Mouse (Mus musculus) midbrain, embryonic 14.5 days (tissue): ENCODE results near the gene E130114P18Rik. TPM values are rescaled to one million over a fixed set of nuclear protein-coding genes. Genes with fewer than 3 reads are reported as not detected.

Source experiments
- ATAC-seq: fragments of 200-750 bp; cut with Nextera tagmentation; 2 replicates; pipeline ENCODE4 v1.8.0; 2017; ENCODE audit warnings: moderate number of reproducible peaks, moderate library complexity; ENCODE audit not compliant: low FRiP score, low TSS enrichment
- DNase-seq: peaks from one replicate; pipeline ENCODE4 v3.0.0-alpha.2; 2015
- H3K27ac ChIP-seq: fragments of 300-500 bp; sonication (generic); replicated peaks from 2 replicates; pipeline ENCODE4 v1.5.1; 2014; ENCODE audit warnings: mild to moderate bottlenecking, low read depth, low read length, moderate library complexity
- H3K27me3 ChIP-seq: fragments of 300-500 bp; sonication (generic); 2 replicates; pipeline ENCODE4 v1.6.1; 2014; ENCODE audit warnings: low read length, control low read depth, mixed read lengths; ENCODE audit not compliant: control insufficient read depth, insufficient read depth
- H3K36me3 ChIP-seq: fragments of 300-500 bp; sonication (generic); 2 replicates; pipeline ENCODE4 v1.6.1; 2014; ENCODE audit warnings: low read length, control low read depth; ENCODE audit not compliant: control insufficient read depth, insufficient read depth
- H3K4me1 ChIP-seq: fragments of 300-500 bp; sonication (generic); 2 replicates; pipeline ENCODE4 v1.6.1; 2014; ENCODE audit warnings: mild to moderate bottlenecking, antibody characterized with exemption, low read length, control low read depth; ENCODE audit not compliant: control insufficient read depth, insufficient read depth
- H3K4me2 ChIP-seq: fragments of 300-500 bp; sonication (generic); 2 replicates; pipeline ENCODE4 v1.6.1; 2014; ENCODE audit warnings: mild to moderate bottlenecking, low read length, moderate library complexity
- H3K4me3 ChIP-seq: fragments of 300-500 bp; sonication (generic); replicated peaks from 2 replicates; pipeline ENCODE4 v1.5.1; 2014; ENCODE audit warnings: low read depth, low read length
- H3K9ac ChIP-seq: fragments of 300-500 bp; sonication (generic); replicated peaks from 2 replicates; pipeline ENCODE4 v1.6.1; 2014; ENCODE audit warnings: mild to moderate bottlenecking, low read length, moderate library complexity
- H3K9me3 ChIP-seq: fragments of 300-500 bp; sonication (generic); 2 replicates; pipeline ENCODE4 v1.6.1; 2016; ENCODE audit warnings: low read length, control low read depth, mixed read lengths; ENCODE audit not compliant: control insufficient read depth
- WGBS: fragments of 180-500 bp; shearing (Covaris S2); extraction: QIAGEN DNeasy Blood & Tissue Kit; methylation state at CpG from one replicate; pipeline ENCODE4 v1.1.7; 2014; 5-methylcytosine and 5-hydroxymethylcytosine counted together
- polyA plus RNA-seq: library from polyadenylated mRNA; unstranded; fragments of >200 nt; fragmentation: Nextera tagmentation; extraction: Ambion mirVana; gene quantifications from 2 replicates; pipeline ENCODE4 v1.2.1, GENCODE M21; 2014

E130114P18Rik gene
- polyA plus RNA-seq, 1 experiment from 2014 or later: 22.4 TPM

DNA sequence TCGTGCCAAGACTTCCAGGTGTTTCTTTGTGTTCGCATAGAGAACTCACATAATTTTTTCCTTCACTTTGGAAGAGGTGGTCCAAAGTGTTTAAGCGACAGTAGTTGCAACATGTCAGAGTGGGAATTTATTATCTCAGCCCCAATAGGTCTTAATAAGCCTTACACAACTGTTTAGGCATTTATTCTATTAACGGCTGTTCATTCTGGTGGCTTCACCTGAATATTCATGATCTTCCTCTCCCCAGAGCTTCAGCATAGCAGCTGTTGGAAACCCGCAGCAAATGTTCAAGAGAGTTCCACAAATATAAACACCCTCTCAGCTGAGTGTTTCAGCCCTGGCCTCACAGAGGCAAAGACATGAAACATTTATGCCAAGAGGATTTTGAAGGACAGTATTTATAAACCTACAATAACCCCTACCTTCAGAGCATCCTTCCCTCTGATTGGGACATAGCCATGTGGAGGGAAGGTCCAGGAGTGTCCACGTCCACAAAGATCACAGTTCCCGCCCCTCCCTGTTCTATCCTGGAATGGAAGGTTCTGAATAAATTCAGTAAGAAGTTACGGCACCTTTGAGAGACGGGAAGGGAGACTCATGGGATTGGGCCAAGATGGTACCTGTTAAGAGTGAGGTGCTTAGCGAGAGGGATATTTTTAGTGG is 116.1 kb downstream of the E130114P18Rik start:
- 66% methylated on average over 10 of the region's 10 CpGs for WGBS
- DNase-seq (peak; percentile 60), ATAC-seq (0 out of 2 replicates have a peak, but pooled peaks have one; percentile 25)
- Histone ChIP-seq H3K36me3 (no peaks in the 10 kb centered on the region), H3K4me1 (no peaks in the 10 kb centered on the region), H3K9ac (no peak overlapping the region), H3K27ac (no peak overlapping the region), H3K9me3 (no peaks in the 10 kb centered on the region), H3K27me3 (no peaks in the 10 kb centered on the region), H3K4me3 (no peak overlapping the region), H3K4me2 (no peak overlapping the region)

DNA sequence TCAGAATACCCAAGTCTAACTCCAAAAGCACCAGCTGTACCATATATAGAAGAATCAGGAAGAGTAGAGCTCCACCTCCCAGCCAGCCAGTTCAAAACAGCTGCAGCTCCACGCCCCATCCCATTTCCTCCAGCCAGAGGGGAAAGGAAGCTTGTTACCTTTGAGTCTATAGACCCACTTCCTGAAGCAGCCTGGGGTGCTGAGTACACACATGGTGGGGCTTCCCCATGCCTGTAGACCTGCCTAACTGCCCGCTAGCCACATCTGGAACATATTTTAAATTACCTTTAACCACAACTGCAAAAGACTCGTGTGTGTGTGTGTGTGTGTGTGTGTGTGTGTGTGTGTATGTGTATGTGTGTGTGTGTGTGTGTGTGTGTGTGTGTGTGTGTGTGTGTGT is 120.3 kb downstream of the E130114P18Rik start:
- DNase-seq (no peak), ATAC-seq (no peak)
- Histone ChIP-seq H3K4me3 (no peak overlapping the region), H3K27ac (no peak overlapping the region), H3K4me1 (no peaks in the 10 kb centered on the region), H3K36me3 (no peaks in the 10 kb centered on the region), H3K9ac (no peak overlapping the region), H3K4me2 (no peak overlapping the region), H3K27me3 (no peaks in the 10 kb centered on the region), H3K9me3 (no peaks in the 10 kb centered on the region)
- 95% methylated on average over 3 of the region's 3 CpGs for WGBS

DNA sequence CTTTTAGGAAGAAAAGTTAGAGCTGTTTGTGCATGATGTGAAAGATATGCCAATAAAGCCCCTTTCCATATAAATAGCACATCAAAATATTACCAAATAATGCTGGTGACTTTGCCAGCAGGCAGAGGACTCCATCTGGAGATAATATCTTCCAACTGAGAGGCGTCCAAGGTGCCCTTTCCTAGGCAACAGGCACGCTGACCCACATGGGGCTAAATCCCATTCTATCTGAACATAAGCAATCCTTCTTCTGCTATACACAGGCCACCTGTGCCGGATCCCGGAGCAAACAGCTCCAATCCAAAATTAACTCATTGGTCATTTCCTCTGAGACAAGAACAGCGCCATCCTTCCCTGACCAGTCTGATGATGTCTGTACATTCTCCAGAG is 128.3 kb downstream of the E130114P18Rik start:
- Histone ChIP-seq H3K4me1 (peaks cover 26% of the 10 kb centered on the region), H3K9me3 (no peaks in the 10 kb centered on the region), H3K36me3 (no peaks in the 10 kb centered on the region), H3K4me3 (no peak overlapping the region), H3K27me3 (no peaks in the 10 kb centered on the region), H3K9ac (no peak overlapping the region), H3K4me2 (peak overlapping the region; percentile 34; the same call in 1 of the 2 replicates), H3K27ac (peak overlapping the region; percentile 81)
- 47% methylated on average over 5 of the region's 5 CpGs for WGBS
- ATAC-seq: peak; percentile 62
- no peak for DNase-seq

DNA sequence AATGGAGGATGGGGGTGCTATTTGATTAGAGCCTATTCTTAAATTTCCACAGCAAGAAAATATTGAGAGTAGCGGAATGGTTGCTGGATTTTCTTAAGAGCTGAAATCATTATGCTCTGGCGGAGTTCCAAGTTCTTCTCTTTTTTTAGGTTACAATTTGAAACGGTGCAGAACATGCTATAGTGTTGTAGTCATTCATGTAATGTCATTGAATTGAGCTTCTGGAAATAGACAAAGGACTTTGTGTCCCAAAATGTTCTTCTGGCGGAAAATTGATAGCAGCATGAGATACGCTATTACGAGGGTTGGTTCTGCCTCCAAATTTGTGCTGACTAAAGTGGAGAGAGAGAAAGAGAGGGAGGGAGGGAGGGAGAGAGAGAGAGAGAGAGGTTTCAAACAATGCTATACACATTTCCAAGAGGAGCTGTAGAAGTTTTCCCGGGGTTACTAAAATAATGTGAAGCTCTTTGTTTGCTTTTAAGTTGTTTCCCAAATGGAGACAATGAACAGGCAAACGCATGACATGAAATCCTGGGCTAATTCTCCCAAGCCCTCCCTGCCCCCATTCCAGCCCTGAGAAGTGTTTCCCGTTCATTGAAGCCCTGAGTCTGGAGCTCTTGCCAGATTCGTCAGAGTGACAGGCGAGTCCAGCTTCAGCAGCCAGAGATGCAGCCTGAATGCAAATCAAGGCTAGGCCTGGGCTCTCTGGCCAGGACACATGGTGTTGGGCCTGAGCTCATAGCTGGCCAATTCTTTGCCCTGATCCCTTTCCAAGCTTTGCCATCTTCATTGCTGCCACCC is 128.9 kb downstream of the E130114P18Rik start:
- H3K4me3 ChIP-seq: no peak overlapping the region
- 6% methylated on average over 11 of the region's 11 CpGs for WGBS
- H3K9ac ChIP-seq: no peak overlapping the region

DNA sequence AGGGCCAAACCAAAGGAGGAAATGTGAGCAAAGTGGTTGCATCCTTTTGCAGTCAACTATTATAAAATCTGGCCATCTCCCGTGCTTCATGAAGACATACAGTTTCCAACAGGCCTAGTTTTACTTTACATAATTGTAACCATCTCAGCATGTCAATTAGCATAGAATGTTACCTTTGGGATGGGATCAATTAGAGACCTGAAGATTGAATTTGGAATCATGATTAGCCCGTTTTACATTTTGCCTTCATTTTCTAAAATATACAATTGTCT is 129.5 kb downstream of the E130114P18Rik start:
- DNase-seq (peak; percentile 35), ATAC-seq (no peak)
- Histone ChIP-seq H3K27me3 (no peaks in the 10 kb centered on the region), H3K9ac (no peak overlapping the region), H3K27ac (peak overlapping the region; percentile 66), H3K4me3 (no peak overlapping the region), H3K4me1 (peaks cover 26% of the 10 kb centered on the region), H3K4me2 (no peak overlapping the region), H3K36me3 (no peaks in the 10 kb centered on the region), H3K9me3 (no peaks in the 10 kb centered on the region)
- WGBS: 43% methylated on average over 2 of the region's 2 CpGs

More for the DNA sequence above, 128.9 kb downstream of the E130114P18Rik start:
- peak overlapping the region; percentile 34 for H3K4me2 ChIP-seq
- H3K4me1 ChIP-seq: peaks cover 26% of the 10 kb centered on the region
- no peaks in the 10 kb centered on the region for H3K27me3 ChIP-seq
- no peaks in the 10 kb centered on the region for H3K9me3 ChIP-seq
- DNase-seq: peak; percentile 90
- H3K36me3 ChIP-seq: no peaks in the 10 kb centered on the region
- peak; percentile 90 for ATAC-seq
- peak overlapping the region; percentile 81 for H3K27ac ChIP-seq

DNA sequence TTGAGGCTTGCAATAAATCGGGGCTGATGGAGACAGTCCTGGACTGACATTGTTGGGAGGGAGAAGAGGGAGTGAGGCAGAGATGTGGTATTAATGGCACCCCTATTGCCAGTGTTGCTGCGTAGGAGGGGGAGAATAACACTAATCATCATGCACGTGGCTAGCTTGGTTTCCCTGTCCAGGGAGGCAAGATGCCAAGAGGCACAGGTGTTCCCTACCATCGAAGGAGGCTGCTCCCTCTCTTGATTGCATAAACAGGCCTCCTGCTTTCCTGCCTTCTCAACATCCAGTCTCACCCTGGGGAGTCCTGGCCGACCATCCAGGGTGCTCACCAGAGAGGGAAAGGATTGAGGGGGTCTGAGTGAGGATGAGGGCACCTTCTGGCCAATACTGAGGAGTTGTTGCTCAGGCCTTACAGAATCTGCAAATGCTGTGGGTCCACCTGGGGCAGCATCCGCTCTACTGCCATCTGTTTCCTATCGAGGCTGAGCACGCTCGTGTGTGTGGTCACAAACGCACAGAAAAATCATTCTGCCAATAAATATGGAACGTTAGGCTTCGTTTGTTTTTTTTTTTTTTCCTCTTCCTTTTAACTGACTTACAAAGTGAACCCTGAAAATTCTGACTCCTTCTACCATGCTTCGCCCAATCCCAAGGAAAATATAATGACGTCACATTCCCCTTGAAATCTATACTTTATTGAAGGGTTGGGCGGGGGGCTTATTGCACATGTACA is 130.0 kb downstream of the E130114P18Rik start:
- Histone ChIP-seq H3K36me3 (no peaks in the 10 kb centered on the region), H3K9me3 (no peaks in the 10 kb centered on the region), H3K27ac (peak overlapping the region; percentile 66), H3K9ac (no peak overlapping the region), H3K4me1 (peaks cover 26% of the 10 kb centered on the region), H3K4me3 (no peak overlapping the region), H3K4me2 (no peak overlapping the region), H3K27me3 (no peaks in the 10 kb centered on the region)
- ATAC-seq (peak; percentile 22; the same call in 1 of the 2 replicates), DNase-seq (peak; percentile 62)
- 58% methylated on average over 15 of the region's 15 CpGs for WGBS

DNA sequence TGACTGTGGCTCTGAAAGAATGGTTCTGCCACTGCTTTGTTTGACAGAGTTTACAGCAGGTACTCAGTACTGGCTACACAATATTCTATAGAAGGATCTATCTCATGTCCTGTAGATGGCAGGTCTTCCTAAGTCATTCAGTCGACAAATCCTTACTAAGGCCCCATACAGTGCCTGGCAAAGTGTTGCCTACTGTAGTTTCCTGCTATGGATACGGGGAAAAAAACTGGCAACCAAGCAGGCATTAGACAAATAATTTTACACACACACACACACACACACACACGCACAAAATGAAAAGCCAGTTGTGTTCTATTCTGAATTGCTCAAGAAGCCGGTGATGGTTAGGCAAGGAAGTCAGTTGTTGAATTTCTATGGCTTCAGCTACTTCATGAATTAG is 130.6 kb downstream of the E130114P18Rik start:
- Histone ChIP-seq H3K36me3 (no peaks in the 10 kb centered on the region), H3K27ac (peak overlapping the region; percentile 66), H3K9me3 (no peaks in the 10 kb centered on the region), H3K27me3 (no peaks in the 10 kb centered on the region), H3K4me2 (no peak overlapping the region), H3K9ac (no peak overlapping the region), H3K4me3 (no peak overlapping the region), H3K4me1 (peaks cover 26% of the 10 kb centered on the region)
- ATAC-seq: no peak
- 82% methylated on average over 4 of the region's 4 CpGs for WGBS
- no peak for DNase-seq

DNA sequence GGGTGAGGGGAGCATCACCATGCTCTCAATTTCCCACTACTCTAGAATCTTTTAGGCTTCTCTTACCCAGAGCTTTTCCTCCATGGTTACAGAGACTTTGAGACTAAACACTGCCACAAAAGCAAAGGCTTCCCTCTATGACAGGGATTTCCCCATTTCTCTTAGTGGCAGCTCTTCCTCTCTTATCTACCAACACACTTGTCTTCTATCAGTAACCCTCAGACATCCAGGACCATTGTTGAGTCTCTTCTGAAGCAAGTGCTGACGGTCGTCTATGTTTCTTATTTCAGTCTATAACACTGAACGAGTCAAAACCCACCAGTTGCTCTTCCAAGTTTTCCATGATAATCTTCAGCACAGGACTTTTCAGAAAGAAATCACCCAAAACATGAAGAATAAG is 137.5 kb downstream of the E130114P18Rik start:
- Histone ChIP-seq H3K36me3 (no peaks in the 10 kb centered on the region), H3K9me3 (no peaks in the 10 kb centered on the region), H3K27me3 (no peaks in the 10 kb centered on the region), H3K9ac (no peak overlapping the region), H3K4me2 (no peak overlapping the region), H3K4me1 (peaks cover 4% of the 10 kb centered on the region; the same call in 1 of the 2 replicates), H3K4me3 (no peak overlapping the region), H3K27ac (no peak overlapping the region)
- ATAC-seq (no peak), DNase-seq (no peak)
- WGBS: 94% methylated on average over 3 of the region's 3 CpGs
